Mouse (Mus musculus): ENCODE measurements around the gene Edar.
A peak's percentile ranks its signal among the peaks of the same experiment; 100 is the strongest.

The Edar gene

DNA sequence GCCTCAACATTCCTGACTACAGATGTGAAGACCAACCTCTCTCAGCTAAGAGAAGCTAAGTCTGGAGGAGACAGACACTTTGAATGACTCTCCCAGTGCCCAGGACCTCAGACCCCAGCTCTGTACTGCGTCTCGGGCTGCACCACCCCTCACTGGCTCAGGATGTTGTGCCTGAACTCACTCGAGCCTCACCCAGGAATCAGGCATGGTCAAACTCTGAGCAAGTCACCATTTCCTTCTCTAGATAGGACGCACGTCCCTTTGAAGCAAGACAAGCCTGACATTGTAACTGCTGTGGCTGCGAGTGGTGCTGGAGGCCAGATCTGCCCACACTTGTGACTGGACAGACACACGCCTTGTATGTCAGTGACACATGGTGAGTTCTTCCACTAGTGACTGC is 73.5 kb downstream of the Edar start:
- DNase-seq (ENCODE audit: low read depth, low spot score) = no peak

DNA sequence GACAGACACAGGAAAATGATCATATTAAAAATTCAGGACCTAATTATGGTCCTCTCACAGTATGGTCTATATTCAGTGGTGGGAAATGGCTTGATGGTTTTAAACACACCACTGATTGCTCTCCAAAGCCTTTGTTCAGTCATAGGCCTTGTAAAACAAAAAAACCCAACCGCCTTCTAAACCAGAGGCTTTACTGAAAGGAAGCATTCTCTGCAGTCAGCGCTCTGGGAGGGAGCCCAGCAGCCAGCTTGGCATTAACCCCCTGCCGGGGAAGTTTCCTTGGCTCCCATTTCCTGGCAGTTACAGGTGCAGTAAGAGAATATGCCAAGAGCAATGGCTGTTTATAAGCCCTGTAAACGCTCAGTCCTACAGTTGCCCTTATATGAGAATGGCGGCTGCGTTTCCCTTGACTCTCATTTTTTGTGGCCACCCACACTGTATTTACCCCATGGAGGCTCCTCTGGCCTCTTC is 74.0 kb downstream of the Edar start:
- no peak for DNase-seq (ENCODE audit: low read depth, low spot score)

DNA sequence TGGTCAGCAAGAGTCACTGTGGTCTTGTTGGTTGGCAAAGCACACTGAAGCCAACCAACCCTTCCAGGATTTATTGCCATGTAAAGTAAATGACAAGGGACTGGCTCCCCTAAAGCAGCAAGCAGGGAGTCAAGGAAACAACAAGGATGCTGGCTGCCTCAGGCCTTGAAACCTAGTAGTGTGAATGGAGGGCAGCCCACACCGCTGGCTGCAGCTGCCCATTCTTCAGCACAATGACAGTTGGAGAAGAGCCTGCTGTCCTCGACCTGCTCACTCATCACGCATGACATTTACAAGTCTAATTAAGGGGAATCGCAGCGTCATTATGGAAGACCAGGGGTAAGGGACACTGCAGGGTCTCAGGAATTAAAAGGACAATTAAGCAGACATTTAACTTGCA is 74.5 kb downstream of the Edar start:
- DNase-seq (ENCODE audit: low read depth, low spot score) = no peak

DNA sequence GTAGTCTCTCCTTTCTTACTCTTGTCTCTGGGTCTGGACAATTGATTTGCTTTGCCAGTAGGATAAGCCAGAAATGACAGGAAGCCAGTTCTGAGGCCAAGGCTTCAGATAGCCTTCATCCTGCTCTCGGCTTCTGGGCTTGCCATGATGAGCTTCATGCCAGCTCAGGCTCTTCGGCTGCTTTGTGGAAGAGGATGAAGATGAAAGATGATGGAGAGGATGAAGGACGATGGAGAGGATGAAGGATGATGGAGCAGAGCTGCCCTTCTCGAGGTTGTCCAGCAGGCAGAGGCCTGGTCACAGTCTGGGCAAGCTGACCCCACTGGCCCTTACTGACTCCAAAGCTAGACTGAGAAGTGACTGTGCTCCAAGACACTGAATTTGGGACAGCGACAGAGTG is 75.3 kb downstream of the Edar start:
- DNase-seq (ENCODE audit: low read depth, low spot score) = no peak

DNA sequence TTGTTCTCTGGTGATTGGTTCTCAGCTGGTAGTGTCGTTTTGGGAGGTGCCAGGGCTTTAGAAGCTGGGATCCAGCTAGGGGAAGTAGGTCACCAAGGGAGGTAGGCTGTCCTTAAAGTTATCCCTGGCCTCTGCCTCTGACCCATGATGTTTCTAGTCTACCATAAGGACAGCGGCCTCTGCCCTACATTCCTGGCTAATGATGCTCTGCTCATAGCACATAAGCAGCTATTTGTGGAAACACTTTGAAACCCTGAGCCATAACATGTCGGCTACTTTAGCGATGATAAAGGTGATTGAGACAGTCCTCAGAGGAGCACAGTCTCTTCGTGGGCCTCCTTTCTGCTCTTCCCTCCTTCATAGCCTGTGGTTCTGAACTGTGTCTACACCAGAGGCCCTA is 79.6 kb downstream of the Edar start:
- no peak for DNase-seq (ENCODE audit: low read depth, low spot score)

DNA sequence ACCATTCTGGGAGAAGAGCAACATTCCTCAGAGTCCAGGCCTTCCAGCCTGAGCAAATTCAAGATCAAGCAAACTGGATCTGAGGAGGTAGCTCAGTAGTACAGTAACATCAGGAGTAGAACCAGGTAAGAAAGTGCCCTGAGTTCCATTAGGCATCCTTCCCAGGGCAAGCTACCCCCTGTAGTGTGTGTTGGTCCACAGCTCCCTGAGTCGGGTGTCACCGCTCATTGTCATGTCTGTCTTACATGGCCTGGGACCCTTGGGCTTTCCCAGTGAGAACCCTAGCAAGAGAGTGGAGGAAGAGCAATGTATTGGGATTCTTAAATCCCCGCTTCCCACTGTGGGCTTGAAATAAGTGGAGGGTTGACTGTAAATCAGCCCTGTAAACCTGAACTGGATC is 80.3 kb downstream of the Edar start:
- DNase-seq (ENCODE audit: low read depth, low spot score) = no peak

DNA sequence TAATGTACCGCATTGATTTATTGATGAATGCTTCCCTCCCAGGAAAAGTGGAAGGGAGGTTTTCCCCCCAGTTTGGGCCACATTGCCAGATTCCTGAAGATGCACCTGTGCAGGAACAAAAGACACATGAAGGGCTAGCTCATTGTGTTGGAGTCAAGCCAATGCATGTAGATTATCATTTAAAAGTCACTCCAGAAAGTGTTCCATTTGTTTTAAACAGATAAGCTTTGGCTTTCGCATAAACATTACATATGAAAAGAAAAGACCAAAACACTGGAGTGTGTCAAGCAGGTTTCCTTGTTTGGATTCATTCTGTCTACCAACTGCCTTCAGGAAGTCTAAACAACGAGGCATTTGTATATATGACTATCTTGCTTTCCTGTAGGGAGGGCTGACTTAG is 81.0 kb downstream of the Edar start:
- DNase-seq (ENCODE audit: low read depth, low spot score) = no peak

DNA sequence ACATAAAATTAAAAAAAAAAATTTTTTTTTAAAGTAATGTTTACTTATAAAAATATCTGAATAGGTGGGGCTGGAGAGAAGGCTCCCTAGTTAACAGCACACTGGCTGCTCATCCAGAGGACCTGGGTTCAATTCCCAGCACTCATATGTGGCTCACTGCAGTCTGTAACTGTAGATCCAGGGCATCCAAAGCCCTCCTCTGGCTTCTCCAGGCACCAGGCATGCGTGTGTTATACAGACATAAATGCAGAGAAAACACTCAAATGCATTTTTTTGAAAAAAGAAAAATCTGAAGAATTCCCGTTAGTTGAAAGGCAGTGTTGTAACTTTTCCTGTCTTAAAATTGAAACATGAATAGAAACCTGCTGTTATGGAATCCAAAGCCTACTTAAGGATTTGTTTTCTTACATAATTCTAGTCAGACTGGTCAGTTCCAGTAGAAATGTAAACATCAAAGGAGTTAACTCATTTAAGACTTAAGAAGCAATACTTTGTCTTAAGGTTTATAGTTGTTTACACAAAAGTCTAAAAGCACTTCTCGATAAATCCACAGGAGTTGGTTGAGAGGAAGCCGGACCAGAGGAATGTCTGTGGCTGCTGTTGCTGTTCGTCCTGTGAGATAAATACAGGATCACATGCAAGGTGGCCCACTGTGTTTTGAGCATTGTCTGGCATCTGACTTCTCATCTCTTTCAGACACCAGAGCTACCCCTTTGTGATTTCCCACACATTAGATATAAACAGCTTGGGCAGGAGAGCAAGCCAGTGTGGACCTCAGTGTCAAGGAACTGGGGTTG is 89.8 kb downstream of the Edar start:
- DNase-seq (ENCODE audit: low read depth, low spot score) = no peak

DNA sequence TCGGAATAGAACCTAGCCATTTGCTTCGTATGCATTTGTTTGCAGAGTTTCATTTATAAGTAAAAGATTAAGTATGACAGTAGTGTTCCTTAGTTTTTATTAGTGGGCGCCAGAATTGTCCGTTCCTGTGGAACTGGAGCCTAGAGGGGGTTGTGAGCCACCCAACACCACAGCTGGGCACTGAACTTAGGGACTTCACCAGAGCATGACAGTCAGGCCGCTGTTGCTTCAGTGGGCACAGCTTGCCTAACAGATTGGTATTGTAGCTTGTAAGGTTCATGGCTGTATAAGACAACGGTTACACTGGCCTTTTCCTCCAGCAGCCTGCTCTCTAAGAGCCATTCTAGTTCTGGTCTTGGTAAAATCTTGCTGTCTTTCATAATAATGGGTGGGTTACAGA is 114.9 kb downstream of the Edar start:
- no peak for DNase-seq (ENCODE audit: low read depth, low spot score)

DNA sequence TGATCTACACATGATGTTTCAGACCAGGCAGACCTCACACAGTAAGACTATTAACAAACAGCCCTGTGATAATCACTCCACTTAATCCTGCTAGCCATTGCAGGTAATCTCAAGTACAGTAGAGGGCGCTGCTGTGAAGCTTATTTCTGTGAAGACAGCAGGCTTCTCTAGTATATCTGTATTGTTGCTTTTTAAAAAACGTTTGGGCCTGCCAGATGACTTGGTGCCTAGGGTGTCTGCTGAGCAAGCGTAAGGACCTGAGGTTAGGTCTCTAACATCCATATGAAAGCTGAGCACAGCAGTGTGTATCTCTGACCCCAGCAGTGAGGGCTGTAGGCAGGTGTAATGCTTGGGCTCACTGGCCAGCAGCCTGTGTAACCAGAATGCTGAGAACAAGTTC is 115.6 kb downstream of the Edar start:
- peak; percentile 45 for DNase-seq (ENCODE audit: low read depth, low spot score)

DNA sequence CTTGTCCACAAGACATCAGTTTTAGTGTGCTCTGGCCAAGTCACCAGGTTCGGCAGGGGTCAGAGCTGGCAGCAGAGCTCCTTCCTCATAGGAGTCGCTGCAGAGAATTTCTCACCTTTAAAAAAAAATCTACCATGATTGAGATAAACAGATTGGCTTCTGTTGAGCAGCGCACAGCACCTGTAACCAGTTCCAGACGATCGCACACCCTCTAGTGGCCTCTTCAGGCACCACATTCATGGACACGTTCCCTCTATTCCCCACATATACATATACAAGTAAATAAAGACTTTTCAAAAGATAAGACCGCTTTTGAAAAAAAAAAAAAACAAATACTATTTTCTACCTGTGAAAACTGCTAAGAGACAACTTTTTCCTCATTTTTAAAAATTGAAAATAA is 116.4 kb downstream of the Edar start:
- no peak for DNase-seq (ENCODE audit: low read depth, low spot score)

DNA sequence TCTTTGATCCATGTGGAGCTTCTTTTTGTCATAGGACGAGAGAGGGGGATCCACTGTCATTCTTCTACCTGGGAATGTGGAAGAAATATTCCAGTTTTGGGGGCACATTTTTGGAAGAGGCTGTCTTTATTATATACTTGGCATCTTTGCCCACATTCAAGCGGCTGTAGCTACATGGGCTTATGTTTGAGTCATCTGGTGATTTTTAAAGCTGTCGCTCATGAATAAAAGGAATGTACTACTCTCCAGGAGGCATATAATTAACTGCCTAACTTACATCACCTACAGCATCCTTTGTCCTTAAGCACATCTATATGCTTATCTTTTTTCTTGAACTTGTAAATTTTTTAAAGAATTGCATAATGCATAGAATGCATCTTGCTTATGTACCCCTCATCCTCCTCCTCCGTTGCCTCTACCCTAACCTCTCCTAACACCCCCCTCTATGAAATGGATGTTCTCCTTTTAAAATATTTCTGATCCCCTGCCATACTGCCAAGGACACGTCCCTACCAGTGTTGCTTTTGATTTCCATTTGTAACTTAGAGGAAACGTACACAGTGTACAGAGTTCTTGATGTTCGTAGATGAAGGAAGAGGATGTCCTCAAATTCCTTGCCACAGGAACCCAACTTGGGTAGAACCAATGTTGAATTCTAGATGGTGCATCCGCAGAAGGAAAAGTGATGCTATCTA is 120.6 kb downstream of the Edar start:
- DNase-seq (ENCODE audit: low read depth, low spot score) = no peak

Data from retina, adult 2 months (tissue).